Mouse (Mus musculus): ENCODE measurements at regions not wholly inside any gene's neighbourhood (a gene's known extent, or its start where the extent isn't known, plus 50 kb on each side); places are given as distances from the start of the nearest gene placed in this dataset.

GRCm38 (mm10) chr13:51301476-51301875 lies 107.0 kb upstream of the S1pr3 start:
- no peak for TF ChIP-seq CTCF (IDR thresholded peaks at IDR 0.05; ENCODE audit: borderline replicate concordance, insufficient read depth, low read depth, low read length)
- no peak for TF ChIP-seq POLR2A (IDR thresholded peaks at IDR 0.05; ENCODE audit: borderline replicate concordance, insufficient read depth, low read length)

Data from cerebellum, adult 2 months (tissue).